Mouse (Mus musculus): ENCODE measurements at regions not wholly inside any gene's neighbourhood (a gene's known extent, or its start where the extent isn't known, plus 50 kb on each side); places are given as distances from the start of the nearest gene placed in this dataset.

- CTCF ChIA-PET, result interaction anchor here (0.6 kb wide), 1 partner anchor 65 kb away, joined by 6 read pairs; no protein-coding TSS in a partner anchor
Observed at GRCm38 (mm10) chr3:36743399-36743798, 53.4 kb upstream of the Trpc3 start.

DNA sequence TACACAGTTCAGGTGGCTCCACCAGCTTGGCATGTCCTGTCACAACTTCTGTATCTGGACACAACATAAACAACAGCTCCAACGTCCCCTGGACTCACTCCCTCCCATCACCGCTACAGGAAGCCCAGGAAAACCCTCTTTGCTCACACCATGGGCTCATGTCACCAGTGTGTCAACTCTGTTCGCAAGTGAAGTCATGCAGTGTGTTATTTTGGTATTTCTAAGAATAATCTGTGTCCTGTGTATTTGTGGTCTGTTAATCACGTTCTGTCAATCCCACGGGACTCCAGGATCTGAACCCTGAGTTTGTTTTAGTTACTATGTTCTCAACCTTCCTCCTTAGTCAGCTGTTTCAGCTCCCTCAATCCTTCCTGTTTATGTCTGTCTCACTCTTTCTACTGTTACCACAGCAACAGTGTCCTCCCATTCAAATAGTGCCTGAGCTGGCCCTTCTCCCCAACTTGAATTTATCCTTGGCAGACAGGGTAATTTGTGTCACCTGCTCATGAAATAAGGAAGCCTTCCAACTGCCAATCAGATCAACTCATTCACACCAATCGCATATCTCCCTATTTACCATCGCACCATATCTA, 64.5 kb upstream of the Trpc3 start:
- CTCF ChIA-PET, result no interaction called here

GRCm38 (mm10) chr3:36762065-36762653, 72.2 kb upstream of the Trpc3 start:
- CTCF ChIA-PET, result no interaction called here

DNA sequence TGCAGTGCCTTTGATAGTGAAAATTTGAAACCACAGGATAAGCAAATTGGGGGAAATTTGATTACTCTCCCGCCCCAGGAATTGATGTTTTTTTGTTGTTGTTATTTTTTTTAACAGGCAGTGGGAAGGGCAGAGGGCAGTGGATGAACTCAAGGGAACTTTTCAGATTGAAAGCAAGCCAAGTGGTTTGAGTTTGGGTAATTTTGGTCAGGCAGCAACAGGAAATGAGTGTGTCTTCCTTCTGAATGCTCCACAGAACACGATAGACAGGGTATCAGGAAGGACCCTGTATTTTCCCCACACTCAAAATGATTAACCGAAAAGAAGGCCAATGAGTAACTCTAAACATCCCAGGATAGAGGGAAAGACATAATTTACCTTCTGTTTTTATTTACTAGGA, 72.9 kb upstream of the Trpc3 start:
- CTCF ChIA-PET, result no interaction called here

GRCm38 (mm10) chr3:36764741-36765140, 74.8 kb upstream of the Trpc3 start:
- CTCF ChIA-PET, result no interaction called here

DNA sequence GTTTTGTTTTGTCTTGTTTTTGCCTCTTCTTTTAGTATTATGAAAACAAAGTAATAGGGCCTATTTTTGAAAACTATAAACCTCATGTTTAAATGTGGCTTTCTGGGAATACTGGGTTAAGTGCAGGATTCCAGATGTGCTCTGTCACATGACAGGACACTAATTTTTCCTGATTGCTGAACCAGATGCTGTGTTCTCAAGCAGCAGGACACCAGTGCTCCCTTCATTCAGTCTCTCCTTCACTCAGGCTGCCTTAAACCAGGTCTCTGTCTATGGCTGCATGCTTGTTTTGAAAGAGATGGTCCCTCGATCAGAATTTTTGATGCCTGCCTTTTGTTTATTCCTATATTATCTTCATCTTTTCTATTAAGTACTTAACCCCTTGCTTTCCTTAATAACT, 80.1 kb upstream of the Trpc3 start:
- CTCF ChIA-PET, result no interaction called here

- CTCF ChIA-PET, result no interaction called here
Observed at GRCm38 (mm10) chr3:36771011-36771410, 81.0 kb upstream of the Trpc3 start.

- CTCF ChIA-PET, result no interaction called here
Observed at GRCm38 (mm10) chr3:36774023-36774422, 84.1 kb upstream of the Trpc3 start.

- CTCF ChIA-PET, result no interaction called here
Observed at GRCm38 (mm10) chr3:36778448-36778847, 84.5 kb upstream of the 4932438A13Rik start.

DNA sequence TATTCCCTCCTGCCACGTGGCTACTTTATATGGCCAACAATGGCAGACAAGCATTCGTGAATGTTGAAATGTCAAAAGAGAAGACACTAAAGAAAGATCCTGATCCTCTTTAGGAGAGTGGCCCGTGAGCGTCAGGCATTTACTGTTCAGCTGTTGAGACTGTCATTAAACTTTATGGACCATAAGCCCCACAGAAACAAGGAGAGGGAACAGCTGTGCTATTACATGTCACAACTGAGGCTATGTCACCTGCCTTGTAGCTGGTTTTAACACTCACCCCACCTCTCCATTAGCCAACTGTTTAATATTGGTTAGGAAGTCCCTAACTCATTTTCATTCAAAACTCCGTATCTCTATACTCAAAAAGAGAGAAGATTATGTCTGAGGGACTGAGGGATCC, 76.3 kb upstream of the 4932438A13Rik start:
- CTCF ChIA-PET, result no interaction called here

DNA sequence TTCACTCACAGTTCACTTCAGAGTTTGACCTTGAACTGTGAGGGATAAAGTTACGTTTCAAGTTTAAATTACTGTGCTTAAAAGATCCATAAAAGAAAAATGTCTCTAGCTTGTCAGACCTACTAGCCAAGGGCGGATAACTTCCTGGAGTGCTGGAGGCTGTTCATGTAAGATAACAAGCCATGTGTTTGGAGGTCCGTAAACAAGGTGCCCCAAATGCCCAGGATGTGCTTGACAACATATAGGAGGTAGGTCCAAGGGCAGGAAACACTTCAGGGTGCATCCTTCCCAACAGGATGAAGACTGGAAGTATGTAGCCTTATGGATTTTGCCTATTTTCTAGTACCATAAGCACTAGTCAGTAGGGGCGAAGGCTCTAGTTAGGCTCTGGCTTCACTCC, 72.7 kb upstream of the 4932438A13Rik start:
- CTCF ChIA-PET, result no interaction called here

DNA sequence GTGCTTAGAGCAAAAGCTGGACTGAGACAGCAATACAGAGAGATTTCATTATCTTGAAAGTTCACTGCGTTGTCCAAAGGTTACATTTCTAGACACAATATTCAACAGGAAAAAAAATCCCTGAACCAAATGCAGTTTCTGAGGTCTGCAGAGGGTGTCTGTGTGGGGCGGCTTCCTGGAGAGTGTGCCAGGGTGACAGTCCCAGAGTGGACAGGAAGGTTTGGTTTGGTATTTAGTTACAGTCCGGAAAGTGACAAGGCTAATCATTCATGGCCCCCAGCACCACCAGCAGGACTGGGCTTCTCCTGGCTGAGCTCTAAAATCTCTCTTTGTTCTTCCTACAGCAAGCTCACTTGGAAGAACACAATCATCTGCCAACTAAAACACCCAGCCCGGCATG, 65.9 kb upstream of the 4932438A13Rik start:
- CTCF ChIA-PET, result no interaction called here

- CTCF ChIA-PET, result no interaction called here
Observed at GRCm38 (mm10) chr3:36798160-36798823, 64.6 kb upstream of the 4932438A13Rik start.

GRCm38 (mm10) chr3:36810528-36810927, 52.4 kb upstream of the 4932438A13Rik start:
- CTCF ChIA-PET, result no interaction called here
